Mouse (Mus musculus): ENCODE measurements at regions not wholly inside any gene's neighbourhood (a gene's known extent, or its start where the extent isn't known, plus 50 kb on each side); places are given as distances from the start of the nearest gene placed in this dataset.

- TF ChIP-seq POLR2AphosphoS2 (IDR thresholded peaks at IDR 0.05; ENCODE audit: low read length) (no peak), ETS1 (IDR thresholded peaks at IDR 0.05; ENCODE audit: low read depth, low read length) (no peak), CHD2 (IDR thresholded peaks at IDR 0.05; ENCODE audit: low read length) (no peak), BHLHE40 (IDR thresholded peaks at IDR 0.05; ENCODE audit: borderline replicate concordance, low read depth, low read length) (no peak)
Measured at GRCm38 (mm10) chr3:147211127-147211940, 359.2 kb downstream of the Ttll7 start.

All from MEL (cell line).